Comparison of ENCODE assay signal across 21 mouse cellular contexts in the genomic region with DNA sequence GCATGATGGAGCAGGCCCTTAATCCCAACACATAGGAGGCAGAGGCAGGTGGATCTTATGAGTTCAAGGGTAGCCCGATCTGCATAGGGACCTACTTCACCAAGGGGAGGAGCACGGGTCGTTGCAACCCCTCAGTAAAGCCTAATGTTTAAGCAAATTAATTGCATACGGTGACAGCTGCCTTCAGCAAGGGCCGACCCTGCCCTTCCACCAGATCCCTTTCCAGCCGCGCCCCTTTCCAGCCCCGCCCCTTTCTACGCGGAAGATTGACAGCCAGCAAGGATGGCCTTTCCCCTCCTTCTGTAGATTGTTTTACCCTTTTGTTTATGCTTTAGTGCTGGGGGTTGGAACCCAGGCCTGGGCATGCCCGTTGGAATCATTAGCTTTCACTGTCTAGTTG. TPM values are rescaled to one million over a fixed set of nuclear protein-coding genes. Genes with fewer than 3 reads are reported as not detected.
DNase-seq lines count a peak whose midpoint lies in the region; ATAC-seq and TF ChIP-seq lines count a peak whose summit lies in the region.
"Had no signal": no experiment of that assay in that cellular context is flagged by ENCODE, and none has a peak within 500 bp of the region (broad histone marks: within the 10 kb centered on the region; RNA-seq: fewer than 3 reads in every experiment).

No protein-coding gene starts in this region.

- WGBS in intestine, embryonic 16.5 days = 38% methylated on average over 11 of the region's 11 CpGs
- 42% methylated on average over 11 of the region's 11 CpGs for WGBS in stomach, postnatal 0 days

- no peak for DNase-seq in testis, postnatal 14 days (ENCODE audit: low spot score)
- DNase-seq in R1 (ENCODE audit: low read depth, low spot score) = peak; percentile 75
- peak; percentile 37 for DNase-seq in stomach, postnatal 0 days (ENCODE audit: low spot score)
- DNase-seq in thymus, postnatal 10 days (ENCODE audit: low spot score in 2 of 2) = no peak
- no peak for DNase-seq in ovary, adult 18-20 months (ENCODE audit: low spot score)
- DNase-seq in frontal cortex, adult 2 months (ENCODE audit: extremely low spot score in 1 of 2, low spot score in 1 of 2) = no peak
- DNase-seq: adrenal gland, adult 8-10 months; adrenal gland, postnatal 36 days; cerebellum, adult 2 months; cerebellum, postnatal 10 days; embryo, embryonic 11 days; gastrocnemius, postnatal 14 days; heart, postnatal 10 days; heart, postnatal 4 days had no signal

- no peak for TF ChIP-seq EP300 in stomach, postnatal 0 days (optimal IDR thresholded peaks at IDR 0.05)

- no peak for TF ChIP-seq CTCF in testis, adult 2 months (IDR thresholded peaks at IDR 0.05; ENCODE audit: control insufficient read depth, insufficient read depth, insufficient replicate concordance, low read depth, low read length)
- TF ChIP-seq CTCF in stomach, postnatal 0 days (IDR thresholded peaks at IDR 0.05; ENCODE audit: low read depth) = no peak

- no peaks in the 10 kb centered on the region for H3K9me3 ChIP-seq in intestine, embryonic 16.5 days (ENCODE audit: control insufficient read depth, low read length)
- H3K9me3 ChIP-seq in stomach, postnatal 0 days (ENCODE audit: control insufficient read depth, low read length) = no peaks in the 10 kb centered on the region
- H3K9me3 ChIP-seq: embryonic facial prominence, embryonic 12.5 days; forebrain, embryonic 15.5 days; heart, embryonic 10.5 days; hindbrain, embryonic 13.5 days had no signal

- TF ChIP-seq POLR2A in testis, adult 2 months (IDR thresholded peaks at IDR 0.05; ENCODE audit: control insufficient read depth, low read depth, low read length) = no peak

- no peak overlapping the region for H3K9ac ChIP-seq in intestine, embryonic 16.5 days (ENCODE audit: low read depth, low read length)
- no peak overlapping the region for H3K9ac ChIP-seq in stomach, postnatal 0 days (ENCODE audit: low read length)
- H3K9ac ChIP-seq: embryonic facial prominence, embryonic 12.5 days; forebrain, embryonic 15.5 days; hindbrain, embryonic 13.5 days had no signal

- no peak overlapping the region for H3K27ac ChIP-seq in testis, adult 2 months (ENCODE audit: control insufficient read depth, insufficient read depth, low read depth, low read length)
- H3K27ac ChIP-seq in intestine, embryonic 16.5 days (ENCODE audit: low read length) = no peak overlapping the region
- H3K27ac ChIP-seq in stomach, postnatal 0 days (replicated peaks) = no peak overlapping the region
- H3K27ac ChIP-seq: embryonic facial prominence, embryonic 12.5 days; forebrain, embryonic 15.5 days; heart, embryonic 10.5 days; hindbrain, embryonic 13.5 days had no signal

- H3K27me3 ChIP-seq in testis, adult 2 months (ENCODE audit: control insufficient read depth, insufficient read depth, low read length) = no peaks in the 10 kb centered on the region
- H3K27me3 ChIP-seq in intestine, embryonic 16.5 days (replicated peaks; ENCODE audit: control insufficient read depth, insufficient read depth, low read length) = no peaks in the 10 kb centered on the region
- no peaks in the 10 kb centered on the region for H3K27me3 ChIP-seq in stomach, postnatal 0 days (ENCODE audit: control insufficient read depth, insufficient read depth, low read length)
- H3K27me3 ChIP-seq: forebrain, embryonic 15.5 days; hindbrain, embryonic 13.5 days; Patski had no signal

- no peaks in the 10 kb centered on the region for H3K36me3 ChIP-seq in testis, adult 2 months (ENCODE audit: control insufficient read depth, insufficient read depth, low read length)
- H3K36me3 ChIP-seq in intestine, embryonic 16.5 days (ENCODE audit: control insufficient read depth, insufficient read depth, low read length) = no peaks in the 10 kb centered on the region
- H3K36me3 ChIP-seq in stomach, postnatal 0 days (ENCODE audit: control insufficient read depth, insufficient read depth, low read length) = no peaks in the 10 kb centered on the region
- H3K36me3 ChIP-seq: embryonic facial prominence, embryonic 12.5 days; forebrain, embryonic 15.5 days; heart, embryonic 10.5 days; hindbrain, embryonic 13.5 days had no signal

- ATAC-seq in intestine, embryonic 16.5 days = 0 out of 2 replicates have a peak, but pooled peaks have one; percentile 26
- no peak for ATAC-seq in stomach, postnatal 0 days (ENCODE audit: low FRiP score, low TSS enrichment)
- ATAC-seq: forebrain, embryonic 15.5 days; Patski had no signal

- peak overlapping the region; percentile 33 for H3K4me3 ChIP-seq in testis, adult 2 months (ENCODE audit: control insufficient read depth, low read depth, low read length)
- H3K4me3 ChIP-seq in intestine, embryonic 16.5 days (ENCODE audit: low read length) = no peak overlapping the region
- no peak overlapping the region for H3K4me3 ChIP-seq in stomach, postnatal 0 days (ENCODE audit: low read depth, low read length)
- H3K4me3 ChIP-seq: embryonic facial prominence, embryonic 12.5 days; forebrain, embryonic 15.5 days; heart, embryonic 10.5 days; hindbrain, embryonic 13.5 days had no signal

- no peak overlapping the region for H3K4me2 ChIP-seq in intestine, embryonic 16.5 days (ENCODE audit: low read depth, low read length)
- no peak overlapping the region for H3K4me2 ChIP-seq in stomach, postnatal 0 days (replicated peaks; ENCODE audit: low read depth)
- H3K4me2 ChIP-seq: embryonic facial prominence, embryonic 12.5 days; forebrain, embryonic 15.5 days; hindbrain, embryonic 13.5 days had no signal

- peaks cover 2% of the 10 kb centered on the region; the same call in 1 of the 2 replicates for H3K4me1 ChIP-seq in testis, adult 2 months (ENCODE audit: control insufficient read depth, insufficient read depth, low read length)
- H3K4me1 ChIP-seq in intestine, embryonic 16.5 days (ENCODE audit: control insufficient read depth, insufficient read depth, low read length) = 0 out of 2 replicates have a peak, but pooled peaks cover 5% of the 10 kb centered on the region
- H3K4me1 ChIP-seq in stomach, postnatal 0 days (replicated peaks; ENCODE audit: control insufficient read depth, insufficient read depth) = no peaks in the 10 kb centered on the region
- H3K4me1 ChIP-seq: embryonic facial prominence, embryonic 12.5 days; forebrain, embryonic 15.5 days; heart, embryonic 10.5 days; hindbrain, embryonic 13.5 days had no signal

RNA-seq across cellular contexts. Expression of a gene that starts 8.0 kb away (rescaled TPM):
- polyA plus RNA-seq in testis, adult 2 months (2012; rRNA removed) = 5.7 and 6.7 TPM in 2 replicates
- 538 and 653 TPM in 2 replicates for polyA plus RNA-seq in intestine, embryonic 16.5 days (2015; fragmentation: Nextera tagmentation; extraction: Ambion mirVana)
- polyA plus RNA-seq in stomach, postnatal 0 days (2015; fragmentation: Nextera tagmentation; extraction: Ambion mirVana) = 111 and 114 TPM in 2 replicates
- 4.1 and 5.5 TPM in 2 replicates for polyA plus RNA-seq in frontal cortex, adult 2 months (2012; rRNA removed)

RNA-seq across cellular contexts. Expression of a gene that starts 47.9 kb away (rescaled TPM):
- 43.4 and 61.2 TPM in 2 replicates for polyA plus RNA-seq in testis, adult 2 months (2012; rRNA removed)
- polyA plus RNA-seq in intestine, embryonic 16.5 days (2015; fragmentation: Nextera tagmentation; extraction: Ambion mirVana) = 7.0 and 8.9 TPM in 2 replicates
- 5.6 and 5.8 TPM in 2 replicates for polyA plus RNA-seq in stomach, postnatal 0 days (2015; fragmentation: Nextera tagmentation; extraction: Ambion mirVana)
- 115 and 139 TPM in 2 replicates for polyA plus RNA-seq in frontal cortex, adult 2 months (2012; rRNA removed)

Comparison
In these comparisons a context has a peak if more than half of its experiments do, and no peak if none do; other contexts are left out.
1. DNase-seq: peak in R1 (single experiment) and stomach, postnatal 0 days (single experiment); none in testis, postnatal 14 days (single experiment), thymus, postnatal 10 days (0 of 2), ovary, adult 18-20 months (single experiment) and frontal cortex, adult 2 months (0 of 2).
2. RNA of a gene that starts 8.0 kb away (polyA plus RNA-seq): 538 to 653 TPM in intestine, embryonic 16.5 days and 111 to 114 TPM in stomach, postnatal 0 days; 5.7 to 6.7 TPM in testis, adult 2 months and 4.1 to 5.5 TPM in frontal cortex, adult 2 months; every median in the first group is over 10 times any median in the second.